Mouse (Mus musculus): Measurements from ENCODE around the gene Gsg1l2. TPM values are rescaled to one million over a fixed set of nuclear protein-coding genes. Genes with fewer than 3 reads are reported as not detected.

Gsg1l2 gene
- polyA plus RNA-seq, 1 experiment = 0.13 TPM

DNA sequence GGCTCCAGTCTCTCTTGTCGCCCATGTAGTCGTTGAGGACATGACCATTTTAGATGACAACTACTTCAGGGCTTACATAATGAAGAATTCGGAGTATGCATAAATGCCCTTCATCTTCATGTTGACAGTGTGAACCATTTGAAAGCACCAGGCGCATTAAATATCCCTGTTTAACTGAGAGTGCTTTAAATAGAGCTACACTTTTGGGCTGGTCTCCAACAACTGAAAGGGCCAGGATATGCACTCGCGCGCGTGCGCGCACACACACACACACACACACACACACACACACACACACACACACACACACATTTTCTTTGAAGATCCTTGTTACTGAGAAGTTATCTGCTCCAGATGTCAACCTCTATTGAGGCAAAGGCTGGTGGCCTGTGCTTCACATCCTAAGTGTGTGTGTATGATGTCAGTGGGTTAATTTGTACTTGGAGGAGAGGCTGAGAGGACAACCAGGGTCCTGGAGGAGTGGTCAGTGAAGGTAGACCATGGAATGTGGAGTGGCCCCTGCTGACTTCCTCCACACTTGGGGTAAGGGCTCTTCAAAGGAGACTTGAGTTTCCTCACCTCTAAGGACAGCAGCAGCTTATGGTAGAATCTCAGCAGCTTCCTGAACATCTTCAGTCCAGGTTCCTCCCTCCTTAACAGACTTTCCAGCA lies 61.1 kb downstream of the Gsg1l2 start:
- Histone ChIP-seq H3K27ac (ENCODE audit: insufficient read depth, low read depth, low read length) (no peak overlapping the region), H3K27me3 (ENCODE audit: control insufficient read depth, insufficient read depth, low read length) (no peaks in the 10 kb centered on the region), H3K36me3 (ENCODE audit: control insufficient read depth, insufficient read depth, low read length) (no peaks in the 10 kb centered on the region), H3K4me3 (ENCODE audit: low read depth, low read length) (no peak overlapping the region), H3K4me1 (ENCODE audit: control insufficient read depth, insufficient read depth, insufficient read length, low read length) (no peaks in the 10 kb centered on the region)
- TF ChIP-seq CTCF (IDR thresholded peaks at IDR 0.05; ENCODE audit: extremely low read depth, insufficient read length, insufficient replicate concordance, low read depth, low read length) (no peak), POLR2A (IDR thresholded peaks at IDR 0.05; ENCODE audit: low read depth, low read length) (no peak)
- 87% methylated on average over 10 of the region's 10 CpGs for WGBS

Other genes with a start within 250 kb of the Gsg1l2 start
- gene Rcvrn, start 79.3 kb upstream of the Gsg1l2 start, polyA plus RNA-seq (2012; rRNA removed) = not detected in 2 replicates
- gene Glp2r, start 3.5 kb upstream of the Gsg1l2 start, polyA plus RNA-seq (2012; rRNA removed) = 0.58 and 2.1 TPM in 2 replicates
- gene Dhrs7c, start 23.6 kb downstream of the Gsg1l2 start, polyA plus RNA-seq (2012; rRNA removed) = not detected in 2 replicates
- 7.8 and 17.3 TPM in 2 replicates for gene Usp43, start 147.5 kb downstream of the Gsg1l2 start, polyA plus RNA-seq (2012; rRNA removed)
- 0.29 TPM in 1 of 2 replicates, not detected in the other for gene Cfap52, start 191.0 kb downstream of the Gsg1l2 start, polyA plus RNA-seq (2012; rRNA removed)
- 1.2 and 2.4 TPM in 2 replicates for gene Stx8, start 191.6 kb downstream of the Gsg1l2 start, polyA plus RNA-seq (2012; rRNA removed)